Mouse (Mus musculus): Measurements from ENCODE around the gene Polr1d.

The Polr1d gene

DNA sequence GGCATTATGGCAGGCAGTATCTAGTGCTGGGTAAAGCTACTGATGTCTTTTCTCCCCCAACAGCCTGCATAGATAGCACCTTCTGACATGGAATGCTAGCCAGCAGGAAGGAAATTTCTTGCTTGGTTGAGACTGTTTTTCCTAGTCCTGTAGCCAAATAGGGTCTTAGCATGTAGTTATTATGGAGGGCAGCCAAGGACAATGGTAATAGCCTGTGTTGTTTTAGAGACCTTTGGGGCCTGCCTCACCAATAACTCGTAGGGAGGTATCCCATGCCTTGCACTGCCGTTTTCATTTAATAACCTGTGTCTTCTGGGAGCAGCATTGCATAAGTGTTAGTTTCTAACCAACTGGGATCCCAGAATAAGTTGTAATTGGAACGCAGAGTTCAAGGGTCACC lies 13.0 kb downstream of the Polr1d start:
- DNase-seq: no peak

DNA sequence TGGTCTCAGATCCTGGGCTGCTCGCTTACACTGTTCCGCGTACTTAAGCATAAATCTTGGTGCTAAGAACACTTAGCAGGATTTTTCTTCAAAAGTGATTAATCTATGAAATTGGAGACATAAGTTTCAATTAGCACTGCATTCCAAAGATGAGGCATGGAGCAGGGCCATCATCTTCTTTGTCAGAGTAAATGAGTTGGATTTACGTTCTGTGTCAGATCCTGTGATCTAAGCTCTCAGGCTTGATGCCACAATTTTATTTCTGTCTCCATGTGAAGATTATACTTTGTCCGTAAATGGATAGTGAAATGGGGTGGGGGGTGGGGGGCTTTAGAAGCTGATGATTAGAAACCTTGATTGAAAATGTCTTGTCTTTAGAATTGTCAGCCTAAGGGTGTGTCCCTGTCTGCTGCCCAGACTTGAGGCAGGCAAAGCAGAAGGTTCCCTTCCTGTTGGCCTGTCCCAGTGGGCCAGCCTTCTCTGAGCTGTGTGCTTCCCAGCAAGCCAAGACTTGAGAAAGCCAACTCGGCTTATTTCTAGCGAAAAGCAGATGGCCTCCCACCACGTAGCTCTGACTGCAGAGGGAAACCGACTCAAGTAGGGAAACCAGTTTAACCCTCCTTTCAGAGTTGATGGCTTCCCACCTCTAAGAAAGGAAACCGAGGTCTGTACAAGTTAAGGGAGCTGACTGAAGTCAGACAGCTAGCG lies 13.6 kb downstream of the Polr1d start:
- DNase-seq: no peak

DNA sequence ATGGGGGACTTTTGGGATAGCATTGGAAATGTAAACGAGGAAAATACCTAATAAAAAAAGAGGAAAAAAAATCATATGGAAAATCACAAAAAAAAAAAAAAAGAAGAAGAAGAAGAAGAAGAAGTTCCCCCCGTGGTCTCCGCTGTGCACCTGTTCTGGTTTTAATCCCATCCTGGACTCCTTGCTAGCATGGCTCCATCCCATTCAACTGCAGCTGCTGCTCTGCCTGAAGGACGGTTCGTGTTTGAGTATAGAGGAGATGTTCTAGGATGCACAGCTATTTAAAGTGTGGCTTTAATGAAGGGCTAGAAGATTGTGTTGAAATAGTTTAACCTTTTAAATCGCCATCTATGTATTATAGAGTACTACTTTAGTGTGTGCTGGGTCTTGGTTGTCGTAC lies 15.6 kb downstream of the Polr1d start:
- DNase-seq: no peak

DNA sequence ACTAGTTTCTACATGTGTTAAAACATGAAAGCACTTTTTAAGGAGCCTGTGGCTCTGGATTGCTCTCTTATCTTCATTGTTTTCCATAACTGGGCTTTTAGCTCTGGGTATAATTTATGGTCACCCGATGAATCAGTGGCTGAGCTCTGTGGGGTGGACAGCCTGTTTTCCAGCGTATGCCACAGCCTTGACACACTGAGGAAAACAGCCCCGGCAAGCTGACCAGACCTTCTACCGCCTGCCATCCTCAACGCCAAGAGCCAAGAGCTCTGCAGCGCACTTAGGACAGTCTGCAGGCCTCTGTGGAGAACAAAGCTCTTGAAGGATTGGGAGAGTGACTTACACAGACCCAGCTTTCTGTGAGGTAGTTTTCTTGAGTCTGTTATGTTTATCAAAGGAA lies 17.4 kb downstream of the Polr1d start:
- DNase-seq: no peak

DNA sequence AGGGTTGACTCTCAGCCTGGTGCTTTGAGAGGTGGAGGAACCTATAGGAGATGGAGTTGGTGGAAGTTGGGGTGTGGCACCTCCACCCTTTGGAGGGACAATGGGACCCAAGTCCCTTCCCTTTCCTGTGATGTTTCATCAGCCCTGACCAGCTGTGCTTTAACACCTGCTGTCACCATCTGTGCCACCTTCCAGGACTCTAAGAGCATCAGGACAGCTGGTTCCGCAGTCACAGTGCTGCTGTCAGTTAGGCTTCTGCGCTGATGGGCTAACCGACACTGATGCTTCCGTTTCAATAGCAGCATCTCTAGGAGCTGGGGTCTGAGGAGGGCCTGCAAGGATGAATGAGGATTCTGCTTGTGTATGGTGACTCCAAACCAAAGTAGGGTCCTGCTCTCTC lies 19.7 kb downstream of the Polr1d start:
- DNase-seq: no peak

DNA sequence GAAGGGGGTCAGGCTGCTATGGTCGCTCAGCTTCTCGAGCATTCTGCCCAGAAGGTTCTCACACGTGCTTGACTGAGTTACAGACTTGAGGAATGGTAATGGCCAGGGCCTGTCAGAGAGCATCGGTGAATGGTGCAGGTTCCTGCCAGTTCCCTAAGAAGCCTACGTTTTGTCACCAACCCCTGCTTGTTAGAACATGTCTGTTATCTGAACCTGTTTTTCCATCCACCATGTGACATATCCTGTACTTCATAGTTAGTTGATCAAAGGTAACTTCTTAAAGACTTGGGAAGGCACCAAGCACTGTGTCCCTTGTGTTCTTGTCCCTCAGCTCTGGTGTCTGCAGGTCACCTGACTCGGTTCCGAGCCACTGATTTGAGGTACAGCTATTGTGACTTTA lies 21.8 kb downstream of the Polr1d start:
- DNase-seq: no peak

DNA sequence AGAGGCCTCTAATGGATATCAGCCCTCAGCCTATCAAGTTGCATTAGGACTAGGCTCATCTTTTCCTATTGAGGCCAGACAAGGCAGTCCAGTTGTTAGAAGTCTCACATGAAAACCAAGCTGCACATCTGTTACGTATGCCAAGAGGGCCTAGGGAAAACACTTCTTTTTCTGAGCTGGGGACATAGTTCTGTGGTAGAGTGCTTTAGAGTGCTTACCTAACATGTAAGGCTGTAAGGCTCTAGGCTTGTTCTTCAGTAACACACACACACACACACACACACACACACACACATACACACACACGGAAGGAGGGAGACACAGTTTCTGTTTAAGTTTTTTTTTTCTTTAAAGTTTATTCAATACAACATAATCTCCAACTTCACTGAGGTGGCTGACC lies 23.3 kb downstream of the Polr1d start:
- no peak for DNase-seq

DNA sequence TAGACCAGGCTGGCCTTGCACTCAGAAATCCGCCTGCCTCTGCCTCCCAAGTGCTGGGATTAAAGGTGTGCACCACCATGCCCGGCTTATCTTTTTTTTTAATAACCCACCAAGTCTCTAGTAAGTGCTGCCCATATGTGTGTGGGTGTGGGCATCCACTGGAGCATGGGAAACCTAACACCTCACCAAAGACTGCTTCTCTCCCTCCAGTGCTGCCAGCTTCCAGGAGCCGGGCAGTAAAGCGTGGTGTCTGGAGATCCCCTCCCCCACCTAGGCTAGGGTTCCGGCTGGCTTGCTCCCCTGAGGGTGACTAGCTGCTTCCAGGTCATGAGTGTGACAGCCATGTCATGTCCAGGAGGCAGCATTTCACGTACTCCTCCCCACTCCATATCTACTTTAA lies 25.4 kb downstream of the Polr1d start:
- DNase-seq: peak in 1 of 2 experiments; percentile 40

DNA sequence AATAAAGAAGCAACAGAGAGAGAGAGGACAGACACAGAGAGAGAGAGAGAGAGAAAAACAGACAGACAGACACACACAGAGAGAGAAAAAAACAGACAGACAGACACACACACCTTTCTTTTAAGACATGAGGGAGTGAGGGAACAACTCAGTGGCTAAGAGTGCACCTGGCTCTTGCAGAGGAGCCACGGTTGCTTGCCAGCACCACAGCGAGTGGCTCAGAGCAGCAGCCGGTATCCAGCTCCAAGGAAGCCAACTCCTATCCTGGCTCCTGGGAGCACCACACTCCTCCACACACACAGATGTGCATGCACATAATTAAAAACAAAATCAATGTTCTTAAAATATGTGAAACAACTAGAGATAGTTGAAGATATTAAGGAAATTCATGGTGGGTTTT lies 30.4 kb downstream of the Polr1d start:
- DNase-seq: no peak

DNA sequence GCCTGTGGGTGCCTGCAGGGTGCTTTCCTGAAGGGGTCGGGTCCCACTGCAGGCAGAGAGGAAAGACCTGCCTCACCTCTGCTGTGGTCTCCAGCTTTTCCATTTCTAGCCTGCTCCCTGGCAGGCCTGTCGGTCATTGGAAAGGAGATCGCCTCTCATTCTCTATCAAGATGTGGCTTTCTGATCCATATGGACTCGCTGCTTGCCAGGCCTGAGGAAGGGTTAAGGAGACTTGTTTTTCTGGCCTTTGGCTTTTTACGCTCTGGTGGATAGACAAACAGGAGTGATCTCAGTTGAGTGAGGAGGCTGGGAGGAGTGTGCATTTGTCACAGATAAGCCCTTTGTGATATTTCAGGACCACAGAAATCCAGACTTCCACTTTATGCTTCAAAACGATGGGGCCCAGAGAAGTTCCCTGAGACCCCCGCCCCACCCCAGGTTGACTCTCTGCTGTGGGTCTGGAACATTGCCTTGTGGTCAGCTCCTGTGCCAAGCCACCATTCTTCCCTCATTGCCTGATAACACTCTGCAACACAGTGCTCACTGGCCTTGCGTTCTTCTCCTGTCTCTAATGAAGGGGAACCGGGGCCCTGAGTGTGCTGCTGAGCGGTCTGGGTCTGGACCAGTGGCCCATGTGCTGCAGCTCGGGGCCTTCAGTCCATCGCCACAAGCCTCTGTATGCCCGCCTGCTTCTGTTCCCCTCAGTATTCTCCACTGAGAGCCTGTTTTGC lies 32.2 kb downstream of the Polr1d start:
- peak; percentile 31 to 41 for DNase-seq

DNA sequence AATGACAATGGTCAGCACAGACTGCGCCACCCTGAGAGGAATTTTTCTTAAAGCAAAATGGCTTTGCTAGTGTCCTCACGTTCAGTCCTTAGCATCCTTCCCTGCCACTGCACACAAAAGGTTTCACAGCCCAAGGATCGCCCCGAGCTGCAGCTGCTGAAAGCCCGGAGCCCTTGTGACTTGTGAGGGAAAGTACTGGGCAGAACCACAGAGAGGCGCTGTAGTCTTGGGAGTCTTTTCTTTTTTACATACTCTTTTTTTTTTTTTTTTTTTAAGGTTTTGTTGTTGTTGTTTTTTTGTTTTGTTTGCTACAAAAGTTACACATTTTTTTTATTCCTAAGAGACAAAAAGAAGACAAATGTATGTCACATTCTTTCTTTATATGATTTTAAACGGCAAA lies 37.9 kb downstream of the Polr1d start:
- DNase-seq: peak; percentile 26 to 33

DNA sequence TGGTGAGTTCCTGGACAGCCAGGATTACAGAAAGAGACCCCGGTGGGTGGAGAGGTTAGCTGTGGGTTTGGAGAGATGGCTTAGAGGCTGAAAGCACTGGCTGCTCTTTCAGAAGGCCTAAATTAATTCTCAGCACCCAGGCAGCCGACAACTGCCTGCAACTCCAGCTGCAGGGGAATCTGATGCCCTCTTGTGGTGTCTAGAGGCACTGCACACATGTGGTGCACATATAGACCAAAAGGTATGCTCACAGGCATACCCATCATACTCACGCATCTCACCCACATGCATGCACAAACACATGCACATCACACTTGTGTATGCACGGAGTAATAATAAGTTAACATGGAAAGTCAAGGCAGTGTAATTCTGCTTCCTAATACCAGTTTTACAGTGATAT lies 38.8 kb downstream of the Polr1d start:
- DNase-seq: no peak

DNA sequence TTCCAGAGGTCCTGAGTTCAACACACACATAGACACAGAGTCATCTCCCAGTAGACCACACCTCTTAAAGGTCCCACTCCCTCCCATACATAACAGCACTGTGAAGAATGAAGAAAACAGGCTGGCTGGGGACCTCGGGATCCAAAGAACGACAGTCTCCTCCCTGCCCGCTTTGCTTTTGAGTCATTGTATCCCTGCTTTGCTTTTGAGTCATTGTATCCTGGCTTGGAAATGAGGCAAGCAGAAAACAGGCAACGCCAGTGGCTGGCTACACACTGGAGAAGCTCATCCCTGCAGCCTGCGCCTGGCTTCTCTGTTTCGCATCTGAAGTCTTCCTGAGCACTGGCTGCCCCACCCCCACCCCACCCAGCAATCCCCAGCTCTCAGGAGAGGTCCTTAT lies 40.2 kb downstream of the Polr1d start:
- no peak for DNase-seq

DNA sequence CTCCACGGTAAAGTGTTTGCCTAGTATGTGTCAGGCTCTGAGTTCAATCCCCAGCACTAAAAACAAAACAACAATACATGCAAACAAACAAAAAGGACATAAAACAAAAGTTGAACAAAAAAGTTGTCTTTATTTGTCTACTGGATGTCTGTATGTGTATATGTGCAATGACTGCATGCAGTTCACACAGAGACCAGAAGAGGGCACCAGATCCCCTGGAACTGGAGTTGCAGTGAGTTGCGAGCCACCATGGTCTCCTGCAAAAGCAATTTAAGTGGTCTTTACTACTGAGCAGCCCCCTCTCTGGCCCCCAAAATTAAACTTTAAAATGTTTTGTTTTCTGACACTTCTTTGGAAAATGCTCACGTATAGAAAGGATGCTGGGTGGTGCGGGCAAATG lies 44.3 kb downstream of the Polr1d start:
- DNase-seq: no peak

DNA sequence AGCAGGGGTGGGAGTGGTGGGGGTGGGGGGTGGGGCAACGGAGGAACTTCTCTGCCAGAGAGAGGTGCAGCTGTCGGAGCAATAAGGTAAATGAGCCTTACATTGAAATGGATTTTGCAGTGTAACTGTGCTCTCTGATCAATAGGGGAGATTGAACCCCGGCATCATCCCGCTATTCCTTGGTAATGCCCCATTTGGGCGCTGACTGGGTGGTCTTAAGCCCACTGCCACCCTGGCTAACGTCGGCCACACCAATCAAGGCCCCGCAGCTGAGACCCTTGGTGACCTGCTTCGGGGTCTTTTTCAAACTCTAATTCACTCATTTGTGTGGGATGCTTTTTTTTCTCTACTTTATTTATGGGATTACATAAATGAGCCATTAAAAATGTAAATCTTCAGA lies 47.9 kb downstream of the Polr1d start:
- DNase-seq: no peak

DNA sequence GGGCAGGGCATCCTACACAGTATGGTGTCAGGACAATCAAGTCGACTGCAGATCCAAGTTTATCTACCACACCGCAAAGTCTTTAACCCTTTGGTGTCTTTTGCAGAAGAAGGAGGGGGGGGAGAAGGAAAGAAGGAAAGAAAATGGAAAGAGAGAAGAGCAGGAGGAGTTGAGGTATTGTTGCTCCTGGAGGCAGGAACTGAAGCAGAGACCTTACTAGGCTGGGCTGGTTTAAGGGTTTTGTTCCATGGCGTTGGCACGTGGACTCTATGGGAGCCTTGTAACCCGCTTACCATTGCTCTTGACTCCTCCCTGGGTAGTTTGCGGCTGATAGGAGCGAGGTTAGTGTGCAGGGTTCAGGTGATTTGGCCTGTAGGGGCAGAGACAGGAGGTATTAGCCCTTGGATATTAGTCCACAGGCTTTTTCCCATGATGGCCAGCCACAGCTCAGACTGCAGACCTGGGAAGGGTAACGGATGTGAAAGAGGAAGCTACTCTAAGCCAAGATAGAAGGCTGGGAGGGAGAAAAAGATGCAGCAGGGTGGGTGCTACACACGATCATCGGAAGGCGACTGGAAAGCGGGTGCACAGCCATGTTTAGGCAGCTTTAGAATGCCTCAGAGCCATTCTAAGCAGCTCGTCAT lies 48.8 kb downstream of the Polr1d start:
- no peak for DNase-seq

DNA sequence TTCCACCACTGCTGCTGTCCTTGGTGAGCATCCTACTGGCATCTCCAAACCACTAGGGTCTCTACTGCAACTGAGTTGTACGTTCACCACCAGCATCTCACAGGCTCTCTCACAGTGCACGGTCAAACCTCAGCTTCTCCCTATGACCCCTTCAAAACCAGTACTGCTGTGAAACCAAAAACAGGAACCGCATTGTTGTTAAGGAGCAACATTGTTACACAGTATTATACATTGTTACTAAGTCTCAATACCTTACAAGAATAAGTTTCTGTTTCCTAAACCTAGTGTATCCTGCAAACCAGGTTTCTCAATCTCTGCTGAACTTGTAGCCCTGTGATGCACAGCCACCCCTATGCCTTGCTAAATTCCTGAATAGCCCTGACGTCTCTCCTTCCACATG lies 51.0 kb downstream of the Polr1d start:
- DNase-seq: no peak

DNA sequence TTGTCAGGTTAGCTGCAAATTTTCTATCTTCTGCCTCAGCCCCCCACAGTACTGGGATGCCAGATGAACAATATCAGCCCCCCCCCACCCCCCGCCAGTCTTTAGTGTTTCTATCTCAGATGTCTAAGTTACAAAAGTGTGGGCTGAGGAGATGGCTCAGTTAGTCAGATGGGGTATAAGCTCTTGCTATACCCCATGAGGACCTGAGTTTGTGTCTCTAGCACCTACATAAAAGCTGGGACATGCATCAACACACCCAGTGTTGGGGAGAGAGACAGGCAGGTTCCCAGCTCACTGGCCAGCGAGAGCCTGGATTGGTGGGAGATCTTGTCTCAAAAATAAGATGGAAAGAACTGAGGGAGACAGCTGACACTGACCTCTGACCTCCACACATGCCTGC lies 52.6 kb downstream of the Polr1d start:
- no peak for DNase-seq

DNA sequence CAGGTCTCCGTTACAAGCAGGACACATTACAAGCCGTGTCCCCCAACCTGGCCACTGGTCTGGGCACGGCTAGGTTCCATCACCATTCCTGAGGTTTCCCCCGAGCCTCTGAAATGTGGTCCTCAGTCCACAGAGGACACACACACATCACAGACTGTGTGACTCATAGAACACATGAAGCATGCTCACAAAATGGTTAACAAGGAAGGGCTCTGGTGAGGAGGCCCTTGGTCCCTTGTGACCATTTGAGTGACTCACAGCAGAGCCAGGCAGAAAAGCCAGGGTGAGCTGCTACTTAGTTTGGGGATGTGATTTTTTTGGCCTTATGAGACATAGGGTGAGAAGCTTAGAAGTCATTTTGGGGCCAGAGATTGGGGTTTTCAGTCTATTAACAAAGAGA lies 55.1 kb downstream of the Polr1d start:
- no peak for DNase-seq

DNA sequence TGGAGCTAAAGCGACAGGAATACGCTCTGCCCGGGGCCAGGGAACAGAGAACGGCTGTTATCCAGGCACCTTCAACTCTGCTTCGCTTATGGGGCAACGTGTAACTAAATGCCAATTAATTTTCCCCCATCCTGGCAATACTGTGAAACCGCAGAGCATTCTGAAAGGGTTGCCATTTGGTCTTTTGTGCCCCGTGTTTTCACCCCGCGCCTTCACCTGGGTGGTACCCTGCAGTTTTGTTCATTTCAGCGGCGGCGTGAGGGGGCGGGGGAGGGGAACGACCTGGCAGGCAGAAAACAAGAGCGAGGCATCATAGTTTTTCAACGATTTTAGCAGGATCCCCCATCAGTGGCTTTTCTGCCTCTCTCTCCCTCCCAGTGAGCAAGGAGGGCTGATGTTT lies 56.8 kb downstream of the Polr1d start:
- DNase-seq: peak in 1 of 2 experiments; percentile 26

DNA sequence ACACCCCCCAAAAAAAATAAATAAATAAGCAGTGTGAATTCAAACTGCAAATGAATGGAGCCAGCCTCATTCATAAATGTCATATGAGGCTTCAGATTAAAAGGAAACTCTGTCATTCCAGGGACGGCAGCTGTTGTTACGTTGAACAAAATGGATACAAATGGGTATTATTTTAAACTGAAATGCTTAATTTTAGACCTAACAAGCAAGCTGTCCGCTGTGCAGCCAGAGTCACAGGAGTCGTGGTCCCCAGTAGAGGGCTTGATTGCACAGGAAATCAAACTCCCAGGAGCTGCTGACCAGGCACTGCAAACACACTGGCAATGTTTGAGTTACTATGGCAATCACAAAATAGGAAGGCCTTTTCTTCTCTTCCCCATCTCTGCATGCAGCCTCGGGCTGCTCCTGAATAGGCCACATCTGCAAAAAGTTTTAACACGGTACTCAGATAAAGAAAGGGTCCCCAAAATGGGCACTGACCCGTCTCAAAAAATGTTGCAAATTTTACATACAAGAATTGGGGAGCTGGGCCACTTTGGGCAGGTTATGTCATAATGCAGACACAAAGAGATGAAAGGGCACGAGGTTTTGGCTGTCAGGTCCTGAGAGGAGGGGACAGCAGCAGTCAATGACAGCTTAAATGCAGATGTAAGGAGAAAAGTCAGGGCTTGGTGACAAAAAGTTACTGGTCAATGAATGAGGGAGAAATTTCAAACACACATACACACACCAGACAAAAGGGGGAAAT lies 57.7 kb downstream of the Polr1d start:
- DNase-seq: no peak

DNA sequence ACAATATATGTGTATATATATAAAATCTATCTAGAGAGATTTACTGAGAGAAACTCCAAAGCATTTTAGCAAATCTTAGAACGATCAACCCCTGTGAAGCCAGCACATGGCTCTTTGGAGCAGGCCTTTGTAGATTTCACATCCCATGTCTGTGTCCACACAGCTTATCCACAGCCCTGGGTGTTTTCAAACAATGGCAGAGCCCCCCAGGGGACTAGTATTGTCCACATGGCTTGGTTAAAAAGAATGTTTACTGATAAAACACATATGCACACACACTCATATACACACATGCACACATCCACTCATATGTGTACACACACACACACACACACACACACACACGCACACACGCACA lies 58.2 kb downstream of the Polr1d start:
- no peak for DNase-seq

DNA sequence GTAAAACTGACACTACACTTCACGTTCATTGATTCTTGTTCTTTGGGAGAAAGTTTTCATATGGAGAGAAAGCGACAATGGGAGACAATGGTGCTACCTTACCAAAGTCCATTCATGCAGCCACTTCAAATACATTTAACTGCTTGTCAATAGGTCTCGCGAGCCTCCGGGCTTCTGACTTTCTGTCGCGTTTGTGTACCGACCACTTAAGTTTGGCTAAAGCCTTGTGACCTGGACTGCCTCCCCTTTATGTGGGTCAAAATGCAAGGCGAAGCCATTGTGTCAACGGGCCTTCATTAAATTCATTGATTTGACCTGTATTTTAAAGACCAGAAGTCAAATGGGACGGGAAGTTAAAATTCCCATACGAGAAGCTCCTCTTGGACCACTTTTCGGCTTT lies 59.1 kb downstream of the Polr1d start:
- DNase-seq: no peak

DNA sequence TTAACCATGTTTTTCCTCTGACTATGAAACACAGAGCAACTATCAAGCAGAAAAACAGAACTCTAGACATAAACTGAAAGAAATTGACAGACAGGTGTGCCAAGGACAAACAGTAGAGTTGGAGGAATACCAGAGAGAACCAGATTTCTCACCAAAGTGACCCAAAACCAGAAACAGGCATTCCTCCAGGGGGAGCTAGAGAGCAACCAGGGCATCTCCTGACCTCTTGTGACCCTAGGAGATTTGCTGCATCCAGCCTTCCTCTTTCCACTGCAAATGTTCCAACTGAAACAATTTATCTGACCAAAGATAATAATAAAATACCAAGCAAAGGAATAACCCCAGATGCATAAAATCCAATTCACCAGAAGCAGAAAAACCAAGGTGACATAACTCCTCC lies 70.5 kb downstream of the Polr1d start:
- no peak for DNase-seq

All from kidney, postnatal 4 days (tissue).